Mouse (Mus musculus) adrenal gland, postnatal 14 days (tissue): ENCODE data around the gene Fzr1. TPM values are rescaled to one million over a fixed set of nuclear protein-coding genes. Genes with fewer than 3 reads are reported as not detected.

ENCODE experiments used
- DNase-seq: peaks from one replicate; pipeline ENCODE4 v3.0.0; 2021; ENCODE audit warnings: mixed read lengths
- microRNA-seq, 2 experiments: library from miRNA; unstranded; fragments of <30 nt; microRNA quantifications; one replicate each; pipeline ENCODE4 v1.2.0; 2021
- total RNA-seq: library from RNA; stranded (reverse); gene quantifications from 2 replicates; pipeline ENCODE4 v1.2.3, GENCODE M21; 2021

Fzr1 gene
- total RNA-seq, 1 experiment from 2014 or later: 40.5 TPM

DNA sequence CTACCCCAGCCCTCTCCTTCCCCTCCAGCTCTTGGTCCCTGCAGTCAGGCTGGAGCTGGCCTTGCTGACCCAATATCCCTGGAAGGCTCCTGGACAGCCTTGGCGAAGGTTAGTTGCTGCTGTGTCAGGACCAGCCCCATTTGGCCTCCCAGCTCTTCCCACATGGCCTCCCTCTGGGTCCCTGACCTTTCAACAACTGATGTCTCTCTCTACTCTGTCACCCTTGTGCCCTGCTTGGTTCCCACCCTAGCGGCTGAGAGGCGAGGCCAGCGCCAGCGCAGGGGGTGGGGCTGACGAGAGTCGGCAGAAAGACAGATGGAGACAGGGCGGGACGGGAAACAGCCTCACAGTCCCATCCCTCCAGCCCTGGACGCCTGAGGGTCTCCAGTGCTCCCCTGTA lies 49.9 kb downstream of the Fzr1 start, which contains the start of gene Tbxa2r:
Gene Tbxa2r (plus strand): TSS at position 346 of the 400 bp plus-strand sequence.
- peak; percentile 94 for DNase-seq

DNA sequence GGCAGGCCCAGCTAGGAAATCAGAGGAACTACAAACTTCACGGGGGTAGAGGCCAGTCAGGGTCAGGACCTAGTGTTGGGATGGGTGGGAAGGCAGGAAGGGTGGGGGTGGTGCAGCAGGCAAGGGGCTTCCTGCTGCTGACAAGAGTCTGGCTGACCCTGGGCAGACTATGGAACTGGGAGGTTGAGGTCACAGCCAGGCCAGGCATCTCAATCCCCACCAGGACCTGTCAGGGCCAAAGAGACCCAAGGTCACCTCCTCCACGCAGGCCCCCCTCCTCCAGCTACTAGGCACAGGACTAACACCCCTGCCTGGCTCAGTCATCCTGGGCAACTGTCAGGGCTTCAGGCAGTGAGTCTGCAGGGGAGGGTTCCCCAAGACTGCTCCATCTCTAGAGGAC lies 50.4 kb downstream of the Fzr1 start:
- no peak for DNase-seq

DNA sequence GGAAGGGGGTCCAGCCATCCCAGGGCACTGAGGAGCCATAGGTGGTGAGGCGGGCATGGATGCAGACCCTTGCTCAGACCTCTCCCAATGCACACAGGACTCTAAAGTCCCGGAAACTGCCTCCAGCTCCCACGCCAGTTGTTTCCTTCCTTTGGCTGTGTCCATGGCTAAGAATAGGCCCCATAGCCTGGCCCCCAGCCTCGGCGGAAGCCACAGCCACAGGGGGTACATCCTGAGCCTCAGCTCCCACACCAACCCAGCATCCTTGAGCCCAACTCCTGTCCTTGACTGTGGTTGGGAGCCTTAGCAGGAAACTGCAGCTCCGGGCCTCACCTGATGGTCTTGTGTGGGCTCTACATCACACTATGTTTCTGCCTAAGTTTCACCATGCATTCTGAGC lies 51.5 kb downstream of the Fzr1 start:
- peak; percentile 73 for DNase-seq

DNA sequence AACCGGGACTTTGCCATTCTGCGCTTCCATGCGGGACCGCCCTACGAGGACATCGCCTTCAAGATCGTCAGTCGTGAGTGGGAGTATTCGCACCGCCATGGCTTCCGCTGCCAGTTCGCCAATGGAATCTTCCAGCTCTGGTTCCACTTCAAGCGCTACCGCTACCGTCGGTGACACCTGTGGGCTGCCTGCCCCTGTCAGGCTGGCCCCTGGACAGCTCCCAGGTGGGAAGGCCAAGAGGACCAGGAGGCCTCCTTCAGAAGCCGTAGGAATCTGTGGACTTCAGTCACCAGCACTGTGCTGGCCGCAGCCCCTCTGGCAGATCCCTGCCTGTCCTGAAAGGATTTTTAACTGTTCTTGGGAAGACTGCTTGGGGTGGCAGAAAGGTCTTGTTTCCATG lies 52.5 kb downstream of the Fzr1 start:
- DNase-seq: no peak

DNA sequence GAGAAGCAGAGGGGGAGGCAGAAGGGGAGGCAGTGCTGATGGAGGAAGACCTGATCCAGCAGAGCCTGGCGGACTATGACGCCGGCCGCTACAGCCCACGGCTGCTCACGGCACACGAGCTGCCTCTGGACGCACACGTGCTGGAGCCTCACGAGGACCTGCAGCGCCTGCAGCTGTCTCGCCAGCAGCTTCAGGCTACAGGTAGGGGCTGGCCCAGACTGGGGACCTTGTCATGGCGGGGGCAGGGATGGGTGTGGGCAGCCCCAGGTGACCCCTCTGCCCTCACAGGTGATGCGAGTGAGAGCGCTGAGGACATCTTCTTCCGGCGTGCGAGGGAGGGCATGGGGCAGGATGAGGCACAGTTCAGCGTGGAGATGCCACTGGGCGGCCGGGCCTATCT lies 53.1 kb downstream of the Fzr1 start:
- DNase-seq: no peak

DNA sequence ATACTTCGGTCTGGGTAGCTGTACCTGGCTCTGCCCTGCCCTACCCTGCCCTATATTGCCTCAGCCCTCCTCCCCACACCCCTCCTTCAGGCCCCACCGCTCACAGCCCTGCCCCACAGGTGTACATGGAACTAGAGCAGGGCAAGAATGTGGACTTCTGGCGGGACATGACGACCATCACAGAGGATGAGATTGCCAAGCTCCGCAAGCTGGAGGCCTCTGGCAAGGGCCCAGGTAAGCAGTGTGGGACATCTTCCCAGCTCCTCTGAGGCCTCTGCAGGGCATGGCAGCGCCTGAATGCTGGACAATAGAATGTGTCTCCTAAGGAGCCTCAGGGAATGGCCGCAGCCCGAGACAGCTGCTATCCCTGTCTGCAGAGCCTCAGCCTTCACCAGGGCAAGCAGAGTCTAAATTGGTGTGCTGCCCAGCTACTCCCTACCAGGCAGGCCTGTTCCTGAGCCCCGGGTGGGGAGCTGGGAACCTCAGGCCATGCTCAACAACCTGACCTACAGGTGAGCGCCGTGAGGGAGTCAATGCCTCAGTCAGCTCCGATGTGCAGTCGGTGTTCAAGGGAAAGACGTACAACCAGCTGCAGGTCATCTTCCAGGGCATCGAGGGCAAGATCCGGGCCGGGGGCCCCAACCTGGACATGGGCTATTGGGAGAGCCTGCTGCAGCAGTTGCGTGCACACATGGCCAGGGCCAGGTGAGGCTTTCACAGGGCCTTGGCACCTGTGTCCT lies 54.4 kb downstream of the Fzr1 start:
- DNase-seq: no peak

DNA sequence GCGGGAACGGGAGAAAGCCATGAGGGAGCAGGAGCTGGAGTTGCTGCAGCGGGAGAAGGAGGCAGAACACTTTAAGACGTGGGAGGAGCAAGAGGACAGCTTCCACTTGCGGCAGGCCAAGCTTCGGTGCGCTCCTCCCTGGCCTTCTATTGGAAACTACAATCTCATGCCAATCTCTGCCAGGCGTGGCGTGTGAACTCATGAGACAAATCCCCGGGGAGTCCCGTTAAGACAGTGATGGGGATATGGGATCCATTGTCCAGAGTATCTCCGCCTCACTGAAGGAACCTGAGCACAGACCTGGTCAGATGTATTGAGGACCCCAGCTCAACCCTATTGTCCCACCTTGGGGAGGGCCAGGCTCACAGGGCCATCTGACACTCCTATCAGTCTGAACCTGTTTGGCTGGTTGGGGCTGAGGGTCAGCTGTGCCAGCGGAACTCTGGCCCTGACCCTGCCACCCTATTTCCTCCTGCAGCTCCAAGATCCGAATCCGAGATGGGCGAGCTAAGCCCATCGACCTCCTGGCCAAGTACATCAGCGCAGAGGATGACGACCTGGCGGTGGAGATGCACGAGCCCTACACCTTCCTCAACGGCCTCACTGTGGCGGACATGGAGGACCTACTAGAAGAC lies 55.1 kb downstream of the Fzr1 start:
- DNase-seq: no peak

DNA sequence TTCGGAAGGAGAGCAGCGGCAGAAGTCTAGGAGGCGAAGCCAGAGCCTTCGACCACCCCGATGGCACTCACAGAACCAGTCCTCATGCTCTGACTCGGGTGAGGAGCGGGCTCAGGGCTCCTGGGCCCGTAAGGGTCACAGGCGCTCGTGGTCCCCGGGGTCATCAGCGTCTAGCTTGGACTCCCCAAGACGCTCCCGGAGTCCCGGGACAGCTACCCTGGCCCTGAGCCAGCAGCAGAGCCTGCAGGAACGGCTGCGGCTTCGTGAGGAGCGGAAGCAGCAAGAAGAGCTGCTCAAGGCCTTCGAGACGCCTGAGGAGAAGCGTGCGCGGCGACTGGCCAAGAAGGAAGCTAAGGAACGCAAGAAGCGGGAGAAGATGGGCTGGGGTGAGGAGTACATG lies 55.9 kb downstream of the Fzr1 start:
- no peak for DNase-seq

DNA sequence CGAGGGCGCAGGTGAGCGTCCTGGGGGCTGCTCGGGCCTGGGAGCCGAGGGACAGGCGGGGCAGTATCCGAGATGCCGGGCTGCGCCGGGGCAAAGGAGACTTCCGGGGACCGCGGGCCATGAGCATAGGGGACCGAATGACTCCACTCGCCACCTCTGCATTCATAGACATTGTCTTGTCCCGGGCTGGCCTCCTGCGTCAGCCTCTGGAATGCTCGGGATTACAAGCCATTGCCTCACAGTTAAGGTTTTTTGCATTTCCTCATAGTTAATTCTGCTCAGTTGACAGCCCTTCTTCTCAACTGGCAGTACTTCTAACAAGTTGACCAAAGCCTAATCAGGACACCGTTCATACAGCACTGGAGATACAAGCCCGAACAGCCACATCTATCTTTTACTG lies 56.9 kb downstream of the Fzr1 start:
- no peak for DNase-seq

DNA sequence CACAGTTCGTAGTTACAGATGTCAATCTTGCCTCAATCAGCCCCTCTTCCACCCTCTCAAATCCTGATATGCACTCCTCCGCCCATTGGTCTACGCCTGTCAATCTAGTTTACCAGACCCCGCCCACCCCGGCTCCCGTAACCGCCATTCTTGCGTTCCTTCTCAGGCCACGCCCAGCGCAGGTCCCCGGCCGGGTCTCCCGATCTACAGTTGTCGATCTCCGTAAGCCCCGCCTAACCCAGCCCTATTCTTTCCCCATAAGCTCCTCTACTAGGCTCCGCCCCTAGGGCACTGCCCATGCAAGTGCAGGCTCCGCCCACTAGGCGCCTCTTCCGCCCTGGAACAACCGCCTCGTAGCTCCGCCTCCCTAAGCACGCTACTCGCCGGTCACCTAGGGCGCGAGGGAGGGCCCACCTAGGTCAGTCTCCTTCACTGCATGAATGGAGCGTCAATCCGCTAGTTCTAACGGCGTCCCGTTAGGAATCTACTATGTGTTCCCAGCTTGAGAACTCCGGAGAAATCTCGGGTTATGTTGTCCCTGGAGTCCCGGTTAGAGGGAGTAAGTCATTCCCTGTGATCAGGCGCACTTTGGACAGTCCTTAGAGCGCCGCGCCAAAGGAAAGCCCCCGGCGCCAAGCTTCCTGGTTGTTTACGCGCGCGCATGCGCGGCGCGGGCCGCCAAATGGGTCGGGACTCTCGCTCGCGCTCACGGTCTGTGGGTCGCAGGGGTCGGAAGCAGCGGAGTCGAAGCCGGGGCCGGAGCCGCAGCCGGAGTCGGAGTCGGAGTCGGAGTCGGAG lies 57.6 kb downstream of the Fzr1 start, which contains the start of gene Cactin:
Gene Cactin (plus strand): TSS at position 554 of the 798 bp plus-strand sequence.
- DNase-seq: peak; percentile 100

DNA sequence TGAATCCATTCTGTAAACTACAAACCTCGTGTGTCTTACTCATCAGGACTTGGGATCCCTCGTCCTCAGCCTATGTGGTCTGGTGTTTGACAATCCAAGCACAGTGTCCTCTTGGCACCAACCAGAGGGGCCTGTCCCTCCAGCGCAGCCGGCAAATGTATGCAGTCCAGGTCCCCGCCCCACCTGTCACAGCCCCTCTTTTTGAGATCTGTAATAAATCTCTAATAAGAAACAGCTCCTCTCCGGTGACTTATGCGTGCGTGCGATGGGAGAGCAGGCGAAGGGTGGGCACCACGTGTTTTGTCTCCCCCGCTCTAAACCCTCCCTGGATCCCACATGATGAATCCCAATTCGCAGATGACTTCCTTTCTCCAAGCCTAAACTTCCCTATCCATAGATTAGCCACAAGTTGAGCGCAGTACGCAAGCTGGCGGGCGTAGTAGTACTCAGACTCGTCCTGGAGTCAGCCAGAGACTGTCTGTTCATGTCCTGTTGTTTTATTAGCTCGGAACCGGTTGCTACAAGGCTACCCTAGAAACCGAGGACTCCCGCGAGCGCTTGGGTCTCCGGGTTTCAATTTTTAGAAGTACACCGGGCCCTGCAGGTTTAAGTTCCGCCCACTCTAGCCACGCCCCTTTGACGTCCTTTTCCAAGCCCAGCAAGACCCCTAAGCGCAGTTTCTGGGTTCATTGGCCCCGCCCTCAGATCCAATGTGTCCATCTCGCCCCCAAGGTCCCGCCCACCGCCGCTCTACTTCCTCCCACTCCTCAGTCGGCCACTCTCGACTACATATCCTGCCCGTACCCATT lies 58.4 kb downstream of the Fzr1 start:
- DNase-seq: peak; percentile 57

DNA sequence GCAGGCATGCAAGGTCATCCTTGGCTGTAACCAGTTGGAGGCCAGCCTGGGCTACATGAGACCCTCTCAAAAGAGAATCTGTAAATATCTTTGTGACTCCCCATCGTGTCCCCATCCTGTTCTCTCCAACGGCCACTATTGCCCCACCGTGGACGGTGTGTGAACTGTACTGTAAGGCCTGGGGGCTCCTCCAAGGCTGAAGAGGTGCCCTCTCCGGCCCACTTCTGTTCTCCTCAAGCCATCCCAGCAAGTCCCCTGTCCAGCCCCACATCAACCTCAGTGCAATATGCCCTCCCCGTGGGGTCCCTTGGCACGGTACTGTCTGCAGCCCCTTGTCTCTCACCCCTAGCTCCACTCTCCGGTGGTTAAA lies 59.0 kb downstream of the Fzr1 start:
- DNase-seq: peak; percentile 66

DNA sequence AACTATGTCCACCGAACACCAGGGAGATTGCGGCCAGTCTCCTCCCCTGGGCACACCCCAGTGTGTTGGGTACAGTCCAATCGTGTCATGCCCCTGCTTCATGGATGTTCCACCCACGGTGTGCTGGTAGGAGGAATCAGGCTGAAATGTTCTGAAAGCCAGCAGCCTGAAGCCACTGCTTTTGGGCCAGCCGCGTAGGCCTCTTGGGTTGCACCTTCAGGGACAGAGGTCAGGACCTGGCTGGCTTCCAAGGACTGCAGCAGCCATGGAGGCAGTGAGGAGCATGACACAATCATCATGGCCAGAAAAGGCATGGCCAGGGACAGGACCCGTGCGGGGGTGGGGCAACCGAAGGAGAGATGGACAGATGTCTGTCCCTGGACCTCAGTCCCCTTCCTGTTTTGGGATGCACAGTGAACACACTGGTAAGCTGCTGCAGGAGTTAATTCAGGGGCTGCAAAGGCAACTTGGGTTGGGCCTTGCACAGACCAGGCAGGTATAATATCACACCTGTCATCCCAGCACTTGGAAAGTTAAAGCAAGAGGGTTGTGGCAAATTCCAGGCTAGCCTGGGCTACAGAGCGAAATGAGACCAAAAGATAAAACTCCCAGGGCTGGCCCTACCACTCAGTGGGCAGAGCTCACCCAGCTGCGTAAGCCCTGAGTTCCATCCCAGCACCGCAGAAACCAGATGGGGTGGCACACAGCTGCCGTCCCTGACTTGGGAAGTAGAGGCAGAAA lies 59.6 kb downstream of the Fzr1 start:
- DNase-seq: peak; percentile 87

DNA sequence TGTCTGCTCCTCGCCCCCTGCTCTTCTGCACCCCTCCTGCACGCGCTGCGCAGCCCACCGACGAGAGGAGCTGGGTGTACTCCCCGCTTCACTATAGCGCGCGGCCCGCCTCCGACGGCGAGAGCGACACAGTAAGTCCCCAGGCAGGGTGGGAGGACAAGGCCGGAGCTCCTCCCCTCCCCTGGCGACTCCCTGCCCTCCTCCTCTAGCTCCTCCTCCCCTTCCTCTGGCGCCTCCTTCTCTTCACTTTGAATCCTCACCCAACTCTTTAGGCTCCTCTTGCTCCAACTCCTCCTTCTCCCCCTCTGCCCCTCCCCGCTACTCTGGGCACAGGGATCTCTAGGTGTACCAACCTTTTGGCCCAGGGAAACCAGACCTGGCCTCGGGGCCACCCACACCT lies 61.0 kb downstream of the Fzr1 start:
- DNase-seq: peak; percentile 91

DNA sequence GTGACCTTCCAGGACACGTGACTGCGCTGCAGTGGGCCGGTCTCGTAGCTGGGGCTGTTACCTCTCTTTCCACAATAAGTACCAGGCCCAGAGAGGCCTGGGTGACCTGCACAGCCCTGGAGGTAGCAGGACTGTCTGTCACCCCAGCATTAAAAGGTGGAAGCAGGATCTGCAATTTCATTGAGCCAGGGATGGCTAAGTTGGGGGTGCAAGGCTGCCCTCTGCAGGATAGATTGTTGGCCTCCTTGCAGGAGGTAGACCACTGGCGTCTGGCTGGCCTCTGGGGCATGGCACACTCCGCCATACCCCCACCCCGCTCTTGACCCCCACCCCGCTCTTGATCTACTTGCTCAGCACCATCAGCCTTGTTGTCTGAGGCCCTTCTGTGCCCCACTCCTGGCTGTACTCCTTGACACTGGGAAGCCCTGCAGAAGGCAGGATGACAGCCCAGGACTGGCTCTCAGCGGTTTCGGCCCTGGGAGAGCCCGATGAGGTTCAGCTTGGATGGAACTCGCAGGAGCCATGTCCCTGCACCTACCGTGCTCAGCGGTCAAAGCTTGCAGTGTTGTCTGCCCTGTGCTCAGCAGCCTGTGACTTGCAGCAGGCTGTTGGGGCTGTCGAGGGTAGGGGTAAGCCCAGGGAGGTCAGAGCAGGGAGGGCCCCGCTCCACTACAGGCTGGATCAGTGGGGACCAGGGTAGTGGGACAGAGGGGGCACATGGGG lies 61.8 kb downstream of the Fzr1 start:
- DNase-seq: peak; percentile 70

Small RNA genes lying within 50 kb of the gene (microRNA-seq; reads per million reads assigned to microRNA genes)
- gene Mir1191b: 0 to 0.85 reads per million in 2 experiments
- 0.38 to 0.43 reads per million in 2 experiments for gene Mir6913

Other genes with a start within 250 kb of the Fzr1 start
- 66.9 and 73.8 TPM in 2 replicates for gene Zbtb7a, start 243.3 kb downstream of the Fzr1 start, total RNA-seq
- gene Pias4, start 210.6 kb downstream of the Fzr1 start, total RNA-seq: 27.3 and 28.3 TPM in 2 replicates
- 1,390 and 1,511 TPM in 2 replicates for gene Eef2, start 201.9 kb downstream of the Fzr1 start, total RNA-seq
- gene Dapk3, start 195.5 kb downstream of the Fzr1 start, total RNA-seq: 58.3 and 62.2 TPM in 2 replicates
- gene 4930442H23Rik, start 194.7 kb downstream of the Fzr1 start, total RNA-seq: not detected in 2 replicates
- gene Nmrk2, start 176.5 kb downstream of the Fzr1 start, total RNA-seq: not detected in 2 replicates
- 2.1 and 3.5 TPM in 2 replicates for gene Atcay, start 147.7 kb downstream of the Fzr1 start, total RNA-seq
- 11.0 and 12.5 TPM in 2 replicates for gene Zfr2, start 145.4 kb downstream of the Fzr1 start, total RNA-seq
- gene Matk, start 125.6 kb downstream of the Fzr1 start, total RNA-seq: 2.1 and 2.9 TPM in 2 replicates
- gene Mrpl54, start 111.6 kb downstream of the Fzr1 start, total RNA-seq: 108 and 113 TPM in 2 replicates
- 95.0 and 100 TPM in 2 replicates for gene Apba3, start 111.6 kb downstream of the Fzr1 start, total RNA-seq
- gene Tjp3, start 86.9 kb downstream of the Fzr1 start, total RNA-seq: 0.90 and 1.6 TPM in 2 replicates
- gene Pip5k1c, start 85.6 kb downstream of the Fzr1 start, total RNA-seq: 38.7 and 46.9 TPM in 2 replicates
- gene Cactin, start 57.4 kb downstream of the Fzr1 start, total RNA-seq: 33.1 and 40.7 TPM in 2 replicates
- gene Tbxa2r, start 49.8 kb downstream of the Fzr1 start, total RNA-seq: 38.6 and 47.0 TPM in 2 replicates
- 4.6 and 5.1 TPM in 2 replicates for gene Gipc3, start 35.2 kb downstream of the Fzr1 start, total RNA-seq
- gene Hmg20b, start 28.0 kb downstream of the Fzr1 start, total RNA-seq: 83.0 and 90.1 TPM in 2 replicates
- 15.2 and 16.3 TPM in 2 replicates for gene Mfsd12, start 21.0 kb downstream of the Fzr1 start, total RNA-seq
- gene 4930404N11Rik, start 12.7 kb downstream of the Fzr1 start, total RNA-seq: 2.0 and 2.1 TPM in 2 replicates
- 52.6 and 55.6 TPM in 2 replicates for gene Dohh, start 5.9 kb upstream of the Fzr1 start, total RNA-seq
- 0.48 and 1.6 TPM in 2 replicates for gene Gm48551, start 6.0 kb upstream of the Fzr1 start, total RNA-seq
- 0.64 and 2.1 TPM in 2 replicates for gene Gm48552, start 10.5 kb upstream of the Fzr1 start, total RNA-seq
- 0.94 and 1.9 TPM in 2 replicates for gene Smim24, start 14.5 kb upstream of the Fzr1 start, total RNA-seq
- gene Nfic, start 77.1 kb upstream of the Fzr1 start, total RNA-seq: 90.1 and 104 TPM in 2 replicates
- gene Celf5, start 104.2 kb upstream of the Fzr1 start, total RNA-seq: 0.48 and 0.98 TPM in 2 replicates
- gene Ncln, start 117.9 kb upstream of the Fzr1 start, total RNA-seq: 102 and 107 TPM in 2 replicates
- 2.3 and 7.4 TPM in 2 replicates for gene S1pr4, start 121.6 kb upstream of the Fzr1 start, total RNA-seq
- gene Gna15, start 145.7 kb upstream of the Fzr1 start, total RNA-seq: 0.85 and 1.9 TPM in 2 replicates
- gene Gna11, start 166.7 kb upstream of the Fzr1 start, total RNA-seq: 65.0 and 67.2 TPM in 2 replicates
- 646 and 698 TPM in 2 replicates for gene Aes, start 181.0 kb upstream of the Fzr1 start, total RNA-seq
- 17.8 and 18.1 TPM in 2 replicates for gene Tle2, start 196.0 kb upstream of the Fzr1 start, total RNA-seq
- 10.1 and 15.3 TPM in 2 replicates for gene Tle6, start 222.6 kb upstream of the Fzr1 start, total RNA-seq
- 2.0 TPM in 2 replicates for gene BC025920, start 227.8 kb upstream of the Fzr1 start, total RNA-seq
- gene Sirt6, start 249.3 kb upstream of the Fzr1 start, total RNA-seq: 22.2 and 24.3 TPM in 2 replicates